Mouse (Mus musculus): Measurements from ENCODE around the gene Arl4d. TPM values are rescaled to one million over a fixed set of nuclear protein-coding genes. Genes with fewer than 3 reads are reported as not detected.

Gene Arl4d
- polyA plus RNA-seq, 1 experiment from 2014 or later, result 14.2 TPM

GRCm38 (mm10) chr11:101695906-101696661, 30.7 kb downstream of the Arl4d start:
- H3K27ac ChIP-seq (ENCODE audit: low read depth, low read length), result peak overlapping the region; percentile 89
- H3K27me3 ChIP-seq (ENCODE audit: control insufficient read depth, insufficient read depth, low read length), result no peaks in the 10 kb centered on the region
- peaks cover 6% of the 10 kb centered on the region for H3K4me1 ChIP-seq (replicated peaks; ENCODE audit: control insufficient read depth, insufficient read depth, low read length)
- H3K9ac ChIP-seq (ENCODE audit: low read depth, low read length), result peak overlapping the region; percentile 59
- ATAC-seq (ENCODE audit: low FRiP score) (peak; percentile 83), DNase-seq (ENCODE audit: low spot score) (peak; percentile 76)
- WGBS, result 2% methylated on average over 20 of the region's 20 CpGs
- H3K4me2 ChIP-seq (replicated peaks; ENCODE audit: low read depth, low read length), result peak overlapping the region; percentile 40
- H3K36me3 ChIP-seq (ENCODE audit: control insufficient read depth, insufficient read depth, low read length), result no peaks in the 10 kb centered on the region
- H3K9me3 ChIP-seq (ENCODE audit: control insufficient read depth, low read length), result no peaks in the 10 kb centered on the region
- H3K4me3 ChIP-seq (ENCODE audit: low read depth, low read length), result no peak overlapping the region

GRCm38 (mm10) chr11:101697156-101697861, 32.0 kb downstream of the Arl4d start:
- H3K4me2 ChIP-seq (replicated peaks; ENCODE audit: low read depth, low read length), result peak overlapping the region; percentile 40; the same call in 1 of the 2 replicates
- WGBS, result 93% methylated on average over 9 of the region's 9 CpGs

GRCm38 (mm10) chr11:101698114-101698513, 32.8 kb downstream of the Arl4d start:
- Histone ChIP-seq H3K27me3 (ENCODE audit: control insufficient read depth, insufficient read depth, low read length) (no peaks in the 10 kb centered on the region), H3K4me3 (ENCODE audit: low read depth, low read length) (no peak overlapping the region)
- DNase-seq (ENCODE audit: low spot score), result no peak

More at GRCm38 (mm10) chr11:101697156-101697861, 32.0 kb downstream of the Arl4d start:
- no peaks in the 10 kb centered on the region for H3K27me3 ChIP-seq (ENCODE audit: control insufficient read depth, insufficient read depth, low read length)
- H3K27ac ChIP-seq (ENCODE audit: low read depth, low read length), result peak overlapping the region; percentile 89
- H3K4me3 ChIP-seq (ENCODE audit: low read depth, low read length), result no peak overlapping the region
- no peak for DNase-seq (ENCODE audit: low spot score)
- peaks cover 6% of the 10 kb centered on the region for H3K4me1 ChIP-seq (replicated peaks; ENCODE audit: control insufficient read depth, insufficient read depth, low read length)
- H3K9ac ChIP-seq (ENCODE audit: low read depth, low read length), result peak overlapping the region; percentile 59; the same call in 1 of the 2 replicates
- H3K36me3 ChIP-seq (ENCODE audit: control insufficient read depth, insufficient read depth, low read length), result no peaks in the 10 kb centered on the region
- ATAC-seq (ENCODE audit: low FRiP score), result no peak
- H3K9me3 ChIP-seq (ENCODE audit: control insufficient read depth, low read length), result no peaks in the 10 kb centered on the region

GRCm38 (mm10) chr11:101699556-101699955, 34.2 kb downstream of the Arl4d start:
- ATAC-seq (ENCODE audit: low FRiP score), result no peak

More at GRCm38 (mm10) chr11:101698114-101698513, 32.8 kb downstream of the Arl4d start:
- Histone ChIP-seq H3K4me1 (replicated peaks; ENCODE audit: control insufficient read depth, insufficient read depth, low read length) (peaks cover 6% of the 10 kb centered on the region), H3K4me2 (replicated peaks; ENCODE audit: low read depth, low read length) (no peak overlapping the region), H3K27ac (ENCODE audit: low read depth, low read length) (no peak overlapping the region), H3K36me3 (ENCODE audit: control insufficient read depth, insufficient read depth, low read length) (no peaks in the 10 kb centered on the region), H3K9ac (ENCODE audit: low read depth, low read length) (no peak overlapping the region), H3K9me3 (ENCODE audit: control insufficient read depth, low read length) (no peaks in the 10 kb centered on the region)
- no peak for ATAC-seq (ENCODE audit: low FRiP score)

GRCm38 (mm10) chr11:101699991-101700390, 34.6 kb downstream of the Arl4d start:
- ATAC-seq (ENCODE audit: low FRiP score), result no peak
- no peaks in the 10 kb centered on the region for H3K27me3 ChIP-seq (ENCODE audit: control insufficient read depth, insufficient read depth, low read length)

More at GRCm38 (mm10) chr11:101699556-101699955, 34.2 kb downstream of the Arl4d start:
- H3K4me3 ChIP-seq (ENCODE audit: low read depth, low read length), result no peak overlapping the region
- 81% methylated on average over 1 of the region's 1 CpGs for WGBS
- H3K9ac ChIP-seq (ENCODE audit: low read depth, low read length), result no peak overlapping the region
- H3K27ac ChIP-seq (ENCODE audit: low read depth, low read length), result no peak overlapping the region
- H3K4me2 ChIP-seq (replicated peaks; ENCODE audit: low read depth, low read length), result no peak overlapping the region
- peaks cover 6% of the 10 kb centered on the region for H3K4me1 ChIP-seq (replicated peaks; ENCODE audit: control insufficient read depth, insufficient read depth, low read length)
- H3K27me3 ChIP-seq (ENCODE audit: control insufficient read depth, insufficient read depth, low read length), result no peaks in the 10 kb centered on the region
- no peaks in the 10 kb centered on the region for H3K36me3 ChIP-seq (ENCODE audit: control insufficient read depth, insufficient read depth, low read length)
- no peaks in the 10 kb centered on the region for H3K9me3 ChIP-seq (ENCODE audit: control insufficient read depth, low read length)
- no peak for DNase-seq (ENCODE audit: low spot score)

GRCm38 (mm10) chr11:101700446-101700845, 35.1 kb downstream of the Arl4d start:
- WGBS, result 45% methylated on average over 12 of the region's 12 CpGs
- Histone ChIP-seq H3K27me3 (ENCODE audit: control insufficient read depth, insufficient read depth, low read length) (no peaks in the 10 kb centered on the region), H3K4me1 (replicated peaks; ENCODE audit: control insufficient read depth, insufficient read depth, low read length) (peaks cover 2% of the 10 kb centered on the region), H3K36me3 (ENCODE audit: control insufficient read depth, insufficient read depth, low read length) (no peaks in the 10 kb centered on the region), H3K4me2 (replicated peaks; ENCODE audit: low read depth, low read length) (no peak overlapping the region), H3K4me3 (ENCODE audit: low read depth, low read length) (no peak overlapping the region), H3K27ac (ENCODE audit: low read depth, low read length) (no peak overlapping the region), H3K9me3 (ENCODE audit: control insufficient read depth, low read length) (no peaks in the 10 kb centered on the region), H3K9ac (ENCODE audit: low read depth, low read length) (no peak overlapping the region)
- ATAC-seq (ENCODE audit: low FRiP score), result no peak
- DNase-seq (ENCODE audit: low spot score), result no peak

More at GRCm38 (mm10) chr11:101699991-101700390, 34.6 kb downstream of the Arl4d start:
- Histone ChIP-seq H3K9ac (ENCODE audit: low read depth, low read length) (no peak overlapping the region), H3K4me2 (replicated peaks; ENCODE audit: low read depth, low read length) (no peak overlapping the region), H3K9me3 (ENCODE audit: control insufficient read depth, low read length) (no peaks in the 10 kb centered on the region), H3K36me3 (ENCODE audit: control insufficient read depth, insufficient read depth, low read length) (no peaks in the 10 kb centered on the region), H3K4me1 (replicated peaks; ENCODE audit: control insufficient read depth, insufficient read depth, low read length) (peaks cover 6% of the 10 kb centered on the region), H3K27ac (ENCODE audit: low read depth, low read length) (no peak overlapping the region), H3K4me3 (ENCODE audit: low read depth, low read length) (no peak overlapping the region)
- WGBS, result 67% methylated on average over 7 of the region's 7 CpGs
- DNase-seq (ENCODE audit: low spot score), result no peak

- WGBS, result 54% methylated on average over 5 of the region's 5 CpGs
- Histone ChIP-seq H3K4me3 (ENCODE audit: low read depth, low read length) (no peak overlapping the region), H3K4me2 (replicated peaks; ENCODE audit: low read depth, low read length) (no peak overlapping the region), H3K27me3 (ENCODE audit: control insufficient read depth, insufficient read depth, low read length) (no peaks in the 10 kb centered on the region), H3K9me3 (ENCODE audit: control insufficient read depth, low read length) (no peaks in the 10 kb centered on the region), H3K27ac (ENCODE audit: low read depth, low read length) (no peak overlapping the region), H3K4me1 (replicated peaks; ENCODE audit: control insufficient read depth, insufficient read depth, low read length) (peaks cover 2% of the 10 kb centered on the region; the same call in 1 of the 2 replicates), H3K9ac (ENCODE audit: low read depth, low read length) (no peak overlapping the region), H3K36me3 (ENCODE audit: control insufficient read depth, insufficient read depth, low read length) (no peaks in the 10 kb centered on the region)
- ATAC-seq (ENCODE audit: low FRiP score), result no peak
- DNase-seq (ENCODE audit: low spot score), result no peak
These were observed 38.7 kb downstream of the Arl4d start for GRCm38 (mm10) chr11:101704081-101704480.

- no peak overlapping the region for H3K4me3 ChIP-seq (ENCODE audit: low read depth, low read length)
- ATAC-seq (ENCODE audit: low FRiP score) (peak; percentile 69), DNase-seq (ENCODE audit: low spot score) (peak; percentile 54)
- H3K9me3 ChIP-seq (ENCODE audit: control insufficient read depth, low read length), result no peaks in the 10 kb centered on the region
- H3K4me1 ChIP-seq (replicated peaks; ENCODE audit: control insufficient read depth, insufficient read depth, low read length), result no peaks in the 10 kb centered on the region
- no peak overlapping the region for H3K4me2 ChIP-seq (replicated peaks; ENCODE audit: low read depth, low read length)
- no peak overlapping the region for H3K27ac ChIP-seq (ENCODE audit: low read depth, low read length)
- H3K27me3 ChIP-seq (ENCODE audit: control insufficient read depth, insufficient read depth, low read length), result no peaks in the 10 kb centered on the region
- no peak overlapping the region for H3K9ac ChIP-seq (ENCODE audit: low read depth, low read length)
- no peaks in the 10 kb centered on the region for H3K36me3 ChIP-seq (ENCODE audit: control insufficient read depth, insufficient read depth, low read length)
- WGBS, result 62% methylated on average over 10 of the region's 10 CpGs
These were observed 41.6 kb downstream of the Arl4d start for GRCm38 (mm10) chr11:101706764-101707448.
